Mouse (Mus musculus) liver, adult 2 months (tissue): ENCODE data around the gene C1qtnf5.

ENCODE experiments used
- CTCF ChIP-seq: fragments of 200-500 bp; IDR thresholded peaks from 2 replicates; pipeline ENCODE4 v1.5.1; 2011; ENCODE audit warnings: low read depth, low read length, control low read depth
- POLR2A ChIP-seq: fragments of 200-500 bp; IDR thresholded peaks from 2 replicates; pipeline ENCODE4 v1.6.1; 2011; ENCODE audit warnings: low read length, control low read depth; ENCODE audit not compliant: insufficient read depth; ENCODE audit errors: extremely low read depth

- TF ChIP-seq CTCF, result peak; percentile 36
- no peak for TF ChIP-seq POLR2A
These were observed 37.1 kb downstream of the C1qtnf5 start for GRCm38 (mm10) chr9:44144023-44144717.
